Mouse (Mus musculus) testis, adult 10 weeks (tissue): ENCODE data around the gene Olfr912. TPM values are rescaled to one million over a fixed set of nuclear protein-coding genes. Genes with fewer than 3 reads are reported as not detected.

Experiments used
- polyA plus RNA-seq: library from polyadenylated mRNA; stranded (reverse); fragments of 350-450 nt; fragmentation: Illumina TruSeq; extraction: RNeasy Lipid Tissue Mini Kit (QIAGEN cat#74804); gene quantifications from one replicate; pipeline ENCODE4 v1.2.3, GENCODE M21; 2014; ENCODE audit warnings: low read depth, low replicate concordance

The Olfr912 gene
- not detected for polyA plus RNA-seq

GRCm38 (mm10) chr9:38579878-38580277, at the start of gene Olfr912:
TSS of gene Olfr912 (plus strand) at chr9:38580178.

GRCm38 (mm10) chr9:38537549-38537948, 42.4 kb upstream of the Olfr912 start, which contains the start of gene Olfr910:
TSS of gene Olfr910 (plus strand) at chr9:38537849.

GRCm38 (mm10) chr9:38592459-38592858, 12.5 kb downstream of the Olfr912 start, which contains the start of gene Olfr913:
TSS of gene Olfr913 (plus strand) at chr9:38592759.

GRCm38 (mm10) chr9:38604802-38605201, 24.8 kb downstream of the Olfr912 start, which contains the start of gene Olfr914:
TSS of gene Olfr914 (plus strand) at chr9:38605102.

Other genes with a start within 250 kb of the Olfr912 start
- 0.17 TPM for gene Olfr898, start 231.8 kb upstream of the Olfr912 start, polyA plus RNA-seq
- not detected for gene Olfr250, start 213.3 kb upstream of the Olfr912 start, polyA plus RNA-seq
- not detected for gene Olfr251, start 203.1 kb upstream of the Olfr912 start, polyA plus RNA-seq
- gene Olfr147, start 178.5 kb upstream of the Olfr912 start, polyA plus RNA-seq: not detected
- not detected for gene Olfr901, start 150.7 kb upstream of the Olfr912 start, polyA plus RNA-seq
- gene Olfr902, start 132.5 kb upstream of the Olfr912 start, polyA plus RNA-seq: not detected
- gene Olfr904, start 117.0 kb upstream of the Olfr912 start, polyA plus RNA-seq: not detected
- gene Olfr905, start 109.1 kb upstream of the Olfr912 start, polyA plus RNA-seq: not detected
- gene Olfr906, start 93.1 kb upstream of the Olfr912 start, polyA plus RNA-seq: 0.15 TPM
- not detected for gene Olfr907, start 84.4 kb upstream of the Olfr912 start, polyA plus RNA-seq
- not detected for gene Olfr911-ps1, start 58.6 kb upstream of the Olfr912 start, polyA plus RNA-seq
- not detected for gene Olfr910, start 42.3 kb upstream of the Olfr912 start, polyA plus RNA-seq
- gene Olfr913, start 12.6 kb downstream of the Olfr912 start, polyA plus RNA-seq: not detected
- gene Olfr914, start 24.9 kb downstream of the Olfr912 start, polyA plus RNA-seq: not detected
- gene Olfr916, start 79.7 kb downstream of the Olfr912 start, polyA plus RNA-seq: not detected
- gene Olfr917, start 85.7 kb downstream of the Olfr912 start, polyA plus RNA-seq: not detected
- gene Olfr918, start 94.4 kb downstream of the Olfr912 start, polyA plus RNA-seq: not detected
- not detected for gene Olfr919, start 123.5 kb downstream of the Olfr912 start, polyA plus RNA-seq
- 8.6 TPM for gene Vwa5a, start 138.1 kb downstream of the Olfr912 start, polyA plus RNA-seq
- 0.22 TPM for gene Olfr920, start 172.1 kb downstream of the Olfr912 start, polyA plus RNA-seq
- not detected for gene Olfr921, start 192.9 kb downstream of the Olfr912 start, polyA plus RNA-seq
- gene Olfr922, start 234.4 kb downstream of the Olfr912 start, polyA plus RNA-seq: not detected
- not detected for gene Olfr923, start 246.4 kb downstream of the Olfr912 start, polyA plus RNA-seq